Mouse (Mus musculus): Measurements from ENCODE around the gene Gm21915.

Gm21915 gene

DNA sequence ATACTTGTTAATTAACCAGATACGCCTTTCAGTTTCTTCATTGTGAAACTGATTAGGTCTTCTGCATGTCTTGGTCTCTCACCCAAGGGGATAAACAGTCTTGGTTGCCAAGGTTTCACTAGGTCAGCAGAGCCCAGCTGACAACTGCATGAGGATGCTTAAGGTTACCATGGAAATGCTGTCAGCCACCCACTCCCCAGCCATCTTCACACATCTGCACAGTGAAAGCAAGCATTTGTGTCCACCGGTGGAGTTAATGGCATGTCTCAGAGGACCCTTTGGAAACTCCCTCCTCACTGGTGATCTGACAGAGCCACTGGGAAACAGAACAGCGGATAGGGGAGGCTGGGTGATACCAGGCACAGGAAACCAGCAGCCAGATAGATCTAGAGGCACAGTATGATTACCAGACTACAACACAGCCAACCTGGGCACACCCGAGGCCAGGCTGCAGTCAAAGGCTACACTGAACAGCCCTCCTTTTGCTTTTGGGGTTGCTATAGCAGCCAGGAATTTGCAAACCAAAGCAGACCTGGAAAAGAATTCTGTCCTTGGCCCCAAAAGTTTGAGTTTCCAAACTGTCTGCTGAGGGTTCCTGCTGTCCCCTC is 1.0 kb downstream of the Gm21915 start:
- DNase-seq: no peak

DNA sequence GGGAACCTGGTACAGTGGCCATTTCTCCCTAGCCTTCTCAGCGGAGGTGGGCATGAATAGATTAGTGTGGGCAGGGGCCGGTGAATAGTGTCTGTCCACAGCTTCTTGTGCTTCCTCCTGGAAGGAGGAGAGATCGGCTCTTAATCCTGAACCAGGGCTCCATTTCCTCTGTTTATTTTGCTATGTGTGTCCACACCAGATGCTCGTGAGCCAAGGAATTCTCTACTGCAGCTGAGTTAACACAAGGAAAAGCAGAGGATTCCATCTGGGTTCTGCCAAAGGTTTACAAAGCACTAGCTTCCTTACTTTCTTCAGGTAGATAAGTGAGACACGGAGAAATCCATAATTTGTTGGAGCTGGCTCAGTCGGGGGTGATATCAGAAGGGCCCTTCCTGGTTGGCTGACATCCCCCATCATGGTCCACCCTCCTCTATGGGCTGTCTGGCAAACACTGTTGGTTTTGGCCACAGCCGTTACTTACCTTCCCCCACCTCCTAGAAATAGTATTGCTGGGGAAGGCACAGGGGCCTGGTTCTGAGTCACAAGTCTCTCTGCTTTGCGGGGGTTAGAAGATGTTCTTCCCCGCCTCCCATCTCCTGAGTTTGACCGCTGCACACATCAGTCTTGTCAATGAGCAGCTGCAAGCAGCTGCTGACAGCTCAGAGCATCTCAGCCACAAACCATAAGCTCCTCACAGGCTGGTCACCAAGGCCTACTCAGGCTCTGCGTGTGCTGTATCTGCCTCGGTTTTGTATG is 5.0 kb downstream of the Gm21915 start:
- no peak for DNase-seq

DNA sequence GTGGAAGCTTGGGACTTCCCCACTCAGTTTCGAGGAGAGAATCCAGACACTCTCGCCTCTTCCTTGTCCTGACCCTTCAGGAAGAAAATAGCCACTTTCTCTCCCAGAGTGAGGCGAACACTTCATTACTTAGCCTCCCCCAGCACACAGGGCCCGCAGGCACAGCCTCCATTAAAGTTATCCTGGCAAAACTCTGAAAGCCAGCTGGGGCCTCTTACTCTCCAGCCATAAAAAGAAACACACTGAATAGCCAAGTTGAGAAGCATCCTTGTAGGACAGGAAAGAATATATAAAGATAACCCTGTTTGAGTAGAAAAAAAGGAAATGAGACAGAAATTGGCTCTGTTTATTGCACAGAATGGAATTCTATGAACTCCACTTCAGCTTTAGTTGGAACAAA is 8.2 kb downstream of the Gm21915 start:
- no peak for DNase-seq

DNA sequence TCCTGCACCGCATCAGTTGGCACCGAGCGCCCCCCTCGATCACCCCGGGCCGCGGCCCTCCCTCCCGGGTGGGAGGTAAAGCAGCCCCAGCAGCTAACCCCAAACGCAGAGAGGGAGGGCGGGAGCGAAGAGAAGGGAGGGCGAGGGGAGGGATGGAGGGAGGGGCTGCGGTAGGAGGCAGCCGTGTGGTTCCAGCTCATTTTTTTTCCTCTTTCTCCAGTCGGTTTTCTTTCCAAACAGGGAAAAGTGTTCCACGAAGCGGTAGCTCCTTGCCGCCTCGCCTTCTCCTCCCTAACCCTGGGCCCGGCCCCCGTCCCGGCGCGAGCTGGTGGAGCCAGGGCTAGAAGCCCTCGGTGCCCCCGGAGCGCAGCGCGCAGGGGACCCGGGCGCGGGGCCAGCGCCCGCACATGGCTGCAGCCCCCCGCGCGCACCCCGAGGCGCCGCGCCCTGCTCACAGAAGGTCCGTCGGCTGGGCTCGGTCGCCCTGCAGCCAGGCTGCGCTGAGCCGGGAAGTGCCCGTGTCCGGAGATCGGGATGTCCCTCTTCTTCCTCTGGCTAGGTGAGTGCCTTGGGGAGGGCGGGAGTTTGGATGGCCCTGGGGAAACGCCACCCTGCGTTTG is 15.5 kb downstream of the Gm21915 start, which contains the start of gene Clmp:
TSS of gene Clmp (plus strand) at position 162 of the 620 bp plus-strand sequence.
- peak in 1 of 2 experiments; percentile 16 for DNase-seq

DNA sequence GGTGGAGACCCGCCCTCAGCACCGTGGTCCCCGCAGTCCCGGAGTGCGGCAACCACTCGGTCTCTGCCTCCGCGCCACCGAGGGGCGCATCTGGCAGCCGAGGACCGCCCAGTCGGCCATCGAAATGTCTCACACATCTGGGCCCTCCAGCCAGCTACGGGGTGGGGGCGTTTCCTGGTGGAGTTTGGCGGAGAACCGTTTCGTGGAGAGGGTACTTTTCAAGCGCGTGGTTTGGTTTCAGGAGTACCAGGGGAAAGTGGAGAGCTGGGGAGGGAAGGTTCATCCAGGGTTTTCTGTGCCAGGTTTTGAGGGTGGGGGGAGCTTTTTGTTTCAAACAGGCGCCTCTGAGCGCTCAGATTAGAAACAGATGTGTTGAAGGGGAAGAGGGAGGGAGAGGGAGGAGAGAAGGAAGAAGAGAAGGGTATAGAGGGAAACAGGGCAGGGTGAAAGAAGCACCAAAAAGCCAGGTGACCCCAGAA is 16.0 kb downstream of the Gm21915 start:
- no peak for DNase-seq

DNA sequence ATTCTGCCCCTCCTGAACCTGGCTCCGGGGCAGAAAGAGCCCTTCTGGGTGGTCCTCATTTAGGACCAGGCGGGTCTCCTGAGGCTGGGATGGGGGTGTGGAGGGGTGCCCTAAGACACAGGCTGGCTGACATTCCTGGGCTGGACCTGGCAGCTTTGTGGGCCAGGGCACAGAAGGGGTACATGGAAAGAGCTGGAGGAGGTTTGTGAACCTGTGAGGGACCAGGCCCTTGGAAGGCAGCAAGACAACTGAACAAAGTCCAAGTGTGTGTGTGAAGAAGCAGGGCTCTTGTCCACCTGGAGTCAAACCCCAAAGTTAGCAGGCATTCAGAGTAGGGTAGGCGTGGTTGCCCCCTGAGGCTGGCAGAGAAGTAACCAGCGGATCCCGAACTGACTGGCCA is 16.6 kb downstream of the Gm21915 start:
- DNase-seq: no peak

DNA sequence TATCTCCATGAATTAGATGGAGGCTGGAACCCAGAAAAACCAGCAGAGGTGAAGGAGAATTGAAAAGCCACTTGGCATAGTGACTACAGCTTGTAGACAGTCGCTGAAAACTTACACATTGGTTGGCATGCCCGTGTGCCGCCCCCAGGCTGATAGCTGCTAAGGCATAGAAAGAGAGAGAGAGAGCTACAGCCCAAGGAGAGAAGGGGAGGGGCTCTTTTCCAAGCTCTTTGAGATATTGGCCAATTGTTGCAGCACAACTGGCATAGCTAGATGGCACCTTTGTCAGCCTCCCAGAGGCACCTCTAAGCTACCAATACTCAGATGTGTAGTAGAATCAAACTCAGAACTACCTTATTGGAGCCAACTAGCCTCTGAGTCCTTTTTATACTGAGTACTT is 17.1 kb downstream of the Gm21915 start:
- no peak for DNase-seq

DNA sequence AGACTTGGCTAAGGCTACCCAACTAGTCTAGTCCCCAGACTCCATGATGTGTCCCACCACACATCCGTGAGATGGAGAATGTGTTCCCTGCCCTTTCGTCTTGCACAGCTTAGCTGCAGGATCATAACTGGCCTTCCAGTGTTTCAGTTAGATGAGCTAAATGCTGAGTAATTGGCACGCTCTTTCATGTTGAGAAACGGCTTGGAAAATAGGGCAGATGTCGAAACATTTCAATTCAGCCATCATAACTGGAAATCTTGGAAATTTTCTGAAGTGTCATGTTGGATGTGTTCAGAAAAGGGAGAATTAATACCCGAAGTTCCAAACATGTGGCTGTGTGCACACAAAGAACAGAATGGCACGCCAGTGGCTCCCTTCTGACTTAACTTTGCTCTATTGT is 20.1 kb downstream of the Gm21915 start:
- DNase-seq: no peak

DNA sequence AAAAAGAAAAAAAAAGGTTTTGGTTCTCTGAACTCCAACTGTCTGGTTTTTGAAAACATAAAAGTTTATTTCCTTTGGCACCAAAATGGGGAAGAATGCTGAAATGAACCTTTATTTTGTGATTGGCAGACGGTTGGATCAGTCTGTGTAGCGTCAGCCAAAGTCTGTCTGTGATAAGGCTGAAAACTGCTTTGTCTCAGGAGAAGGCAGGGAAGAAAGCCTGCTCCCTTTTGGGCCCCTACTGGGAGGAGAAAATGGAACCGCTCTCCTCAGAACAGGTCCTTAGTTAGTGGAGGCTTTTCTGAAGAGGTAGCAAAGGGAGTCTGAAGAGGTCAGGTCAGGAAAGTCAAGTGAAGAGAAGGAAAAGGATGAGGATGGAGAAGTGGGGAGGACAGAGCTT is 22.6 kb downstream of the Gm21915 start:
- DNase-seq: no peak

DNA sequence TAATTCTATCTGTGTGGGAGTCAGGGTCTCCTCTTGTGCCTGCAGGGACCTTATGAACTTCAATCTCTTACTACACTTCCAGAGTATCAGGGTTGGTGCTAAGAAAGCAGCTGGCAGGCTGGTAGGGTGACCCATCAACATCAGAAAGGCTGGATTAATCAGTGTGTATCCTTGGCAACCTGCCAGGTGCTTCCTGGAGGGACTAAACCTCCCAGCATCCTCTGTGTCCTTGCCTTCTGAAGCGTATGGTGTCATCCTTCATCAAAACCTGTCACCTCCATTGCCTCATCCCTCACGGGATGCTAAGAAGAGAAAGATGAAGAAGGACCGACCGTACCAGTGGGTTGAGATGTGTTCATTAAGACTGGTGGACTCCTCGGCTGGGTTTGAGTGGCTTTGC is 23.4 kb downstream of the Gm21915 start:
- peak in 1 of 2 experiments; percentile 57 for DNase-seq

DNA sequence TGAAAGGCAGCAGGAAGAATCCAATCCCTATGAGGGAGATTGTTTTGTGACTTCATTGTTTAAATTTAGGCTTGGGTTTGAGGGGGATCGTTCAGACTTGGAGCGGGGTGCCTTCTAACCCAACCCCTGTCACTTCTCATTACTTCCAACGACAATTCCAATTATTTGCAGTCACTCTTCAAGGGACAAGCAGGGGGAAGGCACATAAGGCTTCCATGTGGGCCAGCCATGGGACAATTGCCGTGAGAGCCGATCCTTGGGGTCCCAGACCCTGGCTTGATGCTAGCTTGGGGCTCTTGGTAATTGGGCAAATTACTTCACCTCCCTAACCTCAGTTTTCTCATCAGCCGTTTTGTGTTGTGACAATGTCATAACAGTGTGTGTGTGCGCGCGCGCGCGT is 23.9 kb downstream of the Gm21915 start:
- DNase-seq: no peak

DNA sequence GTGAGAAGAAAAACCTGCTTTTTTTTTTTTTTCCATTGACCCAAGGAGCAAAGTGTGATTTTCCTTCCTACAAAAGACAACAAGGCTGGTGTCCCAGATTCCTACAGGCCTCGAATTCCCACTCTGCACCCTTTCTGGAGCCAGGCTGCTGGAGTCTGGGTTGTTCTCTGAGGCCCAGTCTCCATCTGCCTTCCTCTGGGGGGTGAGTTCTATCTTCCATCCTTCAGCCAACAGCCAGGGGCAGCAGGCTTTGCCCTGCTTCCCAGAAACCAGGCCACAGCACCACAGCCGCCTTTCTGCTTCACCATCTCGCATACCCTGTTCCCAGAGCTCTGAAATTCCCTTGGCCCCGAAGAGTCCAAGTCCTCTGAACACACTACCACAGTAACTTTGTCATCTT is 25.7 kb downstream of the Gm21915 start:
- DNase-seq: no peak

DNA sequence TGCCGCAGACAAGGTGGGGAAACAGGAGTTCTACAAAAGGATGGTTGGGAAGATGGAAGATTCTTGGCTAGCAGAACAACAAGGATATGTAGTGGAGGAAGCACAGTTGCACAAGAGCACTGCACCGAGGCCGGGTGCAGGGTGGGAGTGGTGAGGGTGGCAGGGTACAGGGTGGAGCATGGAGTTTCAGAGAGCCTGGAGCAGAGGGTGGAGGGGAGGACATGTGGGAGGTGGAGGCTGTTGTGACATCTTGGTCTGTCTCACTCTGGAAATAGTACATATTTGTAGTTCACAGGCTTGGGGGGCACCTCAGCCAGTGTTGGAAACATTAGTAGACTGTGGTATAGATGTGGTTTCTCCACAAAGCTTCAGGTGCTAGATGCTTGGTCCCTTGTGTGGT is 28.8 kb downstream of the Gm21915 start:
- DNase-seq: no peak

DNA sequence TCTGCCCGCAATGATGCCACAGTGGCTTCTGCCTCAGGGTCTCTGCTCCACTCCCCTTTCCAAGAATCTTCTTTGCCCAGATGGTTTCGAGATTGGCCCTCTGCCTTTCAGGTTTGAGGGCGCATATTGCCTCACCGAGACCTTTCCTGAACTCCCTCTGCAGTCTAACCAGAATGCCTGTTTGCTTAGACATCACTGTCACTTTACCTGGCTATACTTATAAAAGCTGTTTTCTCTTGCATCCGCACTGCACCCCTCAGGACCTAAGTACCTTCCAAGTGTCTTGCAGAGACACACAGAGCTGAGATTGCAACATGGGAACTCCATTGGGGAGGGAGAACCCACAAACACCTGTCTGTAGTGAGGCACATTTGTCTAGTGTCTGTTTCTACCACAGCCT is 29.8 kb downstream of the Gm21915 start:
- no peak for DNase-seq

DNA sequence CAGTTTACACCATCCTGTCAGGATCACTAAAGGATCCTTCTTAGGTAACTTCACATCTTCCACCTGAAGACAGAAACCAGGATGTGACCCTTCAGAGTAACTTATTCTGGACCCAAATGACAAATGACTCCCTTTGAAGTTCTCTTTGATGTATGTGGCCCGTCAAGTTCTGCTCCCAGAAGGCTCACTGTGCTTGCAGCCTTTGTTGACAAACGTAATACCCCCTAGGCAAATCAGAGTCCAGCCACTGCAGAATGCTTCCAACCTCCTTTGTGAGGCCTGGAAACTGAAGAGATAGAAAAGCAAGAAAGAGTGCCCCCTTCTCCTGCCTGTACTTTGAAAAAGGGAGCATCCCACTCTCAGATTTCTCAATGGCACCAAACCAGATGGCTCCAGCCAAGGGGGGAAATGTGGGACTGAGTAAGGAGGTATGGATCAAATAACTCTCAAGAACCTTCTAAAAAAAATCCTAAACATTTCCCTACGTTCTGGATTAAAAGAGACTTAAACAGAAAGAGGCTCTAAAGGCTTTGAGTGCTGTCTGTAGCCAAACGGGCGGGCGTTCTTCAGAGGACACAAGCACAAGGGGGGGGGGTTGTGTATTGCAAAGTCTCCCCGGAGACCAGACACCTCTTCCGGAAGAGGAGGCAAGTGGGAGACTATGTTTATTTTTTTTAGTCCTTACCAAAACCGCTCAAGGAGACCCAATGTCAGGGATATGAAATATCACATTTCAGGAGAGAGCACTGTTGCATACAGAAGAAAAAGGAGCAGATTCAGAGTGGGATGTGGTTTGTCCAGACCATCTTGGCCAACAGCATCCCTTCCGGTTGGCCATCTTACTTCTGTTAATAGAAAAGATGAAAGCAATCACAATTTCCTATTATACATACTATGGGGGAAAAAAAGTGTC is 34.2 kb downstream of the Gm21915 start:
- no peak for DNase-seq

DNA sequence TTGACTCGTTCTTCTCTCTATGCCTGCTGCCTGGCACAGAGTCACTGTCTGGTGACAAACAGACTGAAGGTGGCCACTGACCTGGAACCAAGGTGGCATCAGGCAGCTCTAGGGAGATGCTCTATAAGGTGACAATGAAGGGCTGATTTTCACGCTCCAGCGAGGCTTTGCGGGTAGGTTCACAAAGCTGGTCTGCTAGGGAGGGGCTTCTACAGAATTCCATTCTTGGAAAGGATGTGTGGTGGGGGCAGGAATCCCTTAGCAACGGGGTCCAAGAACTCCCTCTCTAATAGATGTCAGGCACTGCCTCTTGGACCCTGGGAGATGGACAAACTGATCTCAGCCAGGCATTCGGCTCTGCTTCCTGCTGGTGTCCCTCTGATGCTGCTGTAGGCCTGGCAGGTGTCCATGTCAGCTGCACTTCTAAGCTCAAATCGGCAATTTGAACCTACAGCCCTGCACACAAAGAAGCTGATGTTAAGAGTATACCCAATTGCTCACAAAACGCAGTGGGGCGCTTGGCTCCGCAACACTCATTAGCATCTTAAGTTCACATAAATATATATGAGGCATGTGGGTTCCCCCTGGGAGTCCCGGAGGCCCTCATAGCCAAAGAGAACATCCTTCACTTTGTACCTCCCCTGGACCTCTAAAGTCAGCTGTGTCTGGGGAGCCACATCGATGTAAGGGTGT is 38.2 kb downstream of the Gm21915 start:
- no peak for DNase-seq

DNA sequence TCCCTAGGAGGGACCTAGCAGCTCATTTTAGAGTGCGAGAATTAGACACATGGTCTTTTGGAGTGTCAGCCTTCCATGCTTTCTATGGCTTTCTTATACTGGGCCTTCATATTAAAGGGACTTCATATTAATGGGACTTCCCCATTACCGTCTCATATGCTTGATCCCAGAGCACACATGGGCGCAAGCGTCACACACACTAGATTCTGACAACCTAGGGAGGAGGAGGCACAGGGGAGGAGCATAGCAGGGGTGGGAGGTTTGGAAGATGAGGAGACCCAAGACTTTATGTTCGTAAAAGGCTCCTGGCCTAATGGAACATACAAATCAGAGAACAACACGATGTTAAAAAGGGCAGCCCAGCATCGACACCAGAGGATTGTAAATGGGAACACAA is 38.7 kb downstream of the Gm21915 start:
- no peak for DNase-seq

DNA sequence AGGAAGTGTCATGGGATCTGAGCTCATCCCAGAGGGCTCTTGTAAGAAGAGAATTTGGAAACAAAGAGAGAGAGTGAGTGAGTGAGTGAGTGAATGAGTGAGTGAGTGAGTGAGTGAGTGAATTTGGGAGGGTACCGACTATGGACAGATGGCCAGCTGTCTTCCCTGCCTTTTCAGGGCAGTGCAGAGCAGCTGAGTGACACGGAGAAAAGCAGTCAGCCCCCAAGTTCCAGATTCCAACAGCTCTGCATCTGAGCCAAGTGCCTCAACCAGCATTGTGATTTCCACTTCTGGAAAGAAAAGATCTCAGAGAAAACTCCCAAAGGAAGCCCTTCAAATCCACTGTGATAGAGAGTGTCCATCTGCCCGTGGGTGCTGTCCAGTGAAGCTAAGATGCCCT is 39.2 kb downstream of the Gm21915 start:
- no peak for DNase-seq

DNA sequence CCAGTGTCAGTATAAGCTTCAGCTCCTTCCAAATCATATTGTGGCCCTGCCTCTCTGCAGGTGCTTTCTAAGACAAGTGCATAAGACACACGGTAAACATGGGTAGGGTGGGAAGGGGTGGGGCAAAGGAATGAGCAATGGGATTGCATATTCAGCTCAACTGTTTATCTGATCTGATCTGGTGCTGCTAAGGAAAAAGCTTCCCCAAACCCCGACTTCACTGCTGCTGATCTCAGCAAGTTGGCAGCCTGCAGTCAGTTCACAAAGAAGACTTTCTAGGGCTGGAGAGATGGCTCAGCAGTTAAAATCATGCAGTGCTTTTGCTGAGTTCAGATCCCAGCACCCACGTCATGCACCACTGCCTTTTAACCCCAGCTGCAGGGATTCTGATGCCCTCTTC is 39.6 kb downstream of the Gm21915 start:
- peak in 1 of 2 experiments; percentile 6 for DNase-seq

DNA sequence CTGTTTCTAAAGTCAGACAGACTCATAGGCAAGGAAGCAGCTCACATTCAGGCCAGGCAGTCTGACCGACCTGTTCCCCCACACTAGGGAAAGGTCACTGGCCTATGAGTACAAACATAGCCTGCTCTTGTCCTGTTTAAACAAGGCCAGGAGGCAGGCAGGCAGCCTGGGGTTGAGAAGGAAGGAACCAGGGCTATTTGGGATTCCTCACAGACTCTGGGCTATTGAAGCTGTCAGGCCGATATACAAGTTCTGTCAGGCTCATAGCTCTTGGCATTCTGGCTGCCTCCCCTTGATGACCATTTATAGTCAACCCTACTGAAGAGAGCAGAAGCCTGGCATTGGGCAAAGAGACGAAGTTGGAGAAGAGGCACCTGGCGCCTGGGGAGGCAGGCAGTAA is 41.2 kb downstream of the Gm21915 start:
- DNase-seq: no peak

DNA sequence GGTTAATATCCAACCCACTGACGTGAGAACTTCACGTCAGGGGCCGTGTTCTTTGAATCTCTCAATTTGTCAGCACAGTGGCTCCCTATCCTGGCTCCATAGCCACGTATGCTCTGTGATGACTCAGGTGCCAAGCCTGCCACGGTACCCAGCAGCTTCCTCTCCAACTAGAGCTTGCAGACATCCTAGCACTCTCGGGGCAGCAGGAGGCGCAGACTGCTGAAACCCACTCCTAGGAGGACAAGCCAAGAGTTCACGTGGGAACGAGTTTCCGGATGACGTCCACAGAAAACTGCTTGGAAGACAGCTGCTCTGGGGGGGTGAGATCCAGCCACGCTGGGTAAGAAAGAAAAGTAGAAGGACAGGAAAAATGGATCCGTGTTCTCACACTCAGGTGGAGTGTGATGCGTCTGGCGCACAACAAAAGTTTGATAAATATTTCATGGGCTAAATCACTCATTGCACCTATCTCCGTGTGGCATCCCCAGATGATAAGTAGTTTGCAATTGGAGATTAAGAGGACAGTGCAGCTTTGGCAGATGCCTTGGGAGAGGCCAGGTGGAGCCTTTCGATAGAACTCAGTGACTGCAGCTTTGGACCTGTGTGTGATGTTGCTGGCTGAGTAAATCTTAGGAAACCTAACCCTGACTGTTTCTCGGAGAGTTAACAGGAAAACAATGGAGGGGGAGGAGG is 46.9 kb downstream of the Gm21915 start:
- peak; percentile 41 to 58 for DNase-seq

DNA sequence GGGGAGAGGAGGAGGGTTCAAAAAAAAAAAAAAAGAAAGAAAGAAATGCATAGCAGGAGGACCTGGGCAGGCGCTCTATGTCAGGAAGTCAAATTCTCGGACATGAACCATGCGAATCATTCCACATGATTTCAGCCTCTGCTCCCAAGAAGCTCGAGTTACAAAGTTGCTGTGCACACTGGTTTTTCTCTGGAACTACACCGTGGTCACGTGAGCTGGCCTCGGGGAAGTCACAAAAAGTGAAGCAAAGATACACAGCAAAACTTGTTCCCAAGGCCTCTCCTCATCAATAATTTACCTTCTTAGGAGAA is 47.4 kb downstream of the Gm21915 start:
- peak in 1 of 2 experiments; percentile 38 for DNase-seq
